Mouse (Mus musculus): ENCODE data around the gene Gm9936. TPM values are rescaled to one million over a fixed set of nuclear protein-coding genes. Genes with fewer than 3 reads are reported as not detected.

The Gm9936 gene
- polyA plus RNA-seq, 1 experiment from 2014 or later: 0.61 TPM

- Histone ChIP-seq H3K9me3 (no peaks in the 10 kb centered on the region), H3K27me3 (no peaks in the 10 kb centered on the region), H3K4me1 (peaks cover 19% of the 10 kb centered on the region), H3K4me3 (replicated peaks) (no peak overlapping the region), H3K36me3 (replicated peaks) (peaks cover 81% of the 10 kb centered on the region), H3K4me2 (no peak overlapping the region), H3K9ac (no peak overlapping the region), H3K27ac (0 out of 2 replicates have a peak overlapping the region, but pooled peaks have one; percentile 8)
- WGBS: 30% methylated on average over 8 of the region's 8 CpGs
- no peak for ATAC-seq (ENCODE audit: low FRiP score)
Measured at GRCm38 (mm10) chr5:114807468-114807867, 51.0 kb downstream of the Gm9936 start.

- Histone ChIP-seq H3K4me1 (peaks cover 15% of the 10 kb centered on the region), H3K4me3 (replicated peaks) (no peak overlapping the region), H3K27me3 (no peaks in the 10 kb centered on the region), H3K9me3 (no peaks in the 10 kb centered on the region), H3K36me3 (replicated peaks) (peaks cover 84% of the 10 kb centered on the region), H3K27ac (0 out of 2 replicates have a peak overlapping the region, but pooled peaks have one; percentile 8), H3K9ac (no peak overlapping the region), H3K4me2 (no peak overlapping the region)
- ATAC-seq (ENCODE audit: low FRiP score): no peak
- WGBS: 54% methylated on average over 9 of the region's 9 CpGs
Measured at GRCm38 (mm10) chr5:114807063-114807462, 51.4 kb downstream of the Gm9936 start.

GRCm38 (mm10) chr5:114806636-114807035, 51.8 kb downstream of the Gm9936 start:
- Histone ChIP-seq H3K4me2 (no peak overlapping the region), H3K36me3 (replicated peaks) (peaks cover 88% of the 10 kb centered on the region), H3K9me3 (no peaks in the 10 kb centered on the region), H3K4me1 (peaks cover 17% of the 10 kb centered on the region), H3K27ac (no peak overlapping the region), H3K27me3 (no peaks in the 10 kb centered on the region), H3K9ac (no peak overlapping the region), H3K4me3 (replicated peaks) (no peak overlapping the region)
- ATAC-seq (ENCODE audit: low FRiP score): no peak
- 83% methylated on average over 8 of the region's 8 CpGs for WGBS

Small RNAs within 50 kb of the gene (microRNA-seq; reads per million reads assigned to microRNA genes)
- gene Mir6240: 20.6 reads per million, percentile 34 among the genes with 10 or more reads in this experiment

Other genes starting within 250 kb of the Gm9936 start
- gene Trpv4, start 200.3 kb downstream of the Gm9936 start, polyA plus RNA-seq (2016; fragmentation: Nextera tagmentation; extraction: Ambion mirVana): 0.67 and 0.69 TPM in 2 replicates
- 66.2 and 73.5 TPM in 2 replicates for gene Gltp, start 167.7 kb downstream of the Gm9936 start, polyA plus RNA-seq (2016; fragmentation: Nextera tagmentation; extraction: Ambion mirVana)
- 24.6 and 27.0 TPM in 2 replicates for gene Tchp, start 150.9 kb downstream of the Gm9936 start, polyA plus RNA-seq (2016; fragmentation: Nextera tagmentation; extraction: Ambion mirVana)
- gene Ankrd13a, start 84.0 kb downstream of the Gm9936 start, polyA plus RNA-seq (2016; fragmentation: Nextera tagmentation; extraction: Ambion mirVana): 60.4 and 61.1 TPM in 2 replicates
- 43.0 and 50.4 TPM in 2 replicates for gene Git2, start 83.2 kb downstream of the Gm9936 start, polyA plus RNA-seq (2016; fragmentation: Nextera tagmentation; extraction: Ambion mirVana)
- 160 and 163 TPM in 2 replicates for gene 1500011B03Rik, start 35.2 kb downstream of the Gm9936 start, polyA plus RNA-seq (2016; fragmentation: Nextera tagmentation; extraction: Ambion mirVana)
- not detected in 2 replicates for gene 4930519G04Rik, start 5.0 kb downstream of the Gm9936 start, polyA plus RNA-seq (2016; fragmentation: Nextera tagmentation; extraction: Ambion mirVana)
- 1.9 and 2.4 TPM in 2 replicates for gene Oasl2, start 38.3 kb upstream of the Gm9936 start, polyA plus RNA-seq (2016; fragmentation: Nextera tagmentation; extraction: Ambion mirVana)
- gene Oasl1, start 64.6 kb upstream of the Gm9936 start, polyA plus RNA-seq (2016; fragmentation: Nextera tagmentation; extraction: Ambion mirVana): 0.26 TPM in 1 of 2 replicates, not detected in the other
- 57.9 and 61.0 TPM in 2 replicates for gene 2210016L21Rik, start 83.5 kb upstream of the Gm9936 start, polyA plus RNA-seq (2016; fragmentation: Nextera tagmentation; extraction: Ambion mirVana)
- not detected in 2 replicates for gene Hnf1a, start 112.4 kb upstream of the Gm9936 start, polyA plus RNA-seq (2016; fragmentation: Nextera tagmentation; extraction: Ambion mirVana)
- gene Sppl3, start 152.5 kb upstream of the Gm9936 start, polyA plus RNA-seq (2016; fragmentation: Nextera tagmentation; extraction: Ambion mirVana): 13.8 and 19.1 TPM in 2 replicates
- gene Gm10401, start 239.6 kb upstream of the Gm9936 start, polyA plus RNA-seq (2016; fragmentation: Nextera tagmentation; extraction: Ambion mirVana): 26.1 and 29.4 TPM in 2 replicates

Data from forebrain, embryonic 12.5 days (tissue).